Mouse (Mus musculus) urinary bladder, postnatal 25 days (tissue): Measurements from ENCODE around the gene Tcf12.

Experiments used
- DNase-seq: peaks from one replicate; pipeline ENCODE4 v3.0.0; 2022; ENCODE audit warnings: low spot score

Gene Tcf12

DNA sequence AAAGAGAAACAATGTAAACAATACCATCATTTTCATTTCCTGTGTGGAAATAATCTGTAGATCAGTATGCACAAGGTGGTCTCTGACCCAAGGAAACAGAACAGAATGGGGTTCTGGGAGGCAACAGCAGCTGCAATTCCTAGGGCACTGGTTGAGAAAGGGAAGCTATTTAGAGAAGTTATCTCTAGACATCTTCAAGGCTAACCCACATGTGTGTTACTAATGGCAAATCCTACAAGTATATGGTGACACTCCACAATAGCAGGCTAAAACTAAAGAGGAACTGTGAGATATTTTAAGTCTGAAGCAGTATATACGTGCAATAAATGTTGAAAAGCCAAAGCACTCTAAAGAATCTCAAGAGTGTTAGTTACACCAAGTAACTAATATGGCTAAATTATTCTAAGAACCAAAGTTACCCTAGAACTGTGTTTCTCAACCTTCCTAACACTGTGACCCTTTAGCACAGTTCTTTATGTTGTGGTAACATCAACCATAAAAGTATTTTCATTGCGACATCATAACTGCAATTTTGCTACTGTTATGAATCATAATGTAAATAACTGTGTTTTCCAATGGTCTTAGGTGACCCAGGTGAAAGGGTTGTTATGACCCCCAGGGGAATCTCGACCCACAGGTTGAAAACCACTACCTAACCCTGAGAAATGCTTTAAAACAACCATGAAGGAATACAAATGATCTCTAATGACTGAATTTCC is 22.6 kb downstream of the Tcf12 start:
- DNase-seq, result no peak

DNA sequence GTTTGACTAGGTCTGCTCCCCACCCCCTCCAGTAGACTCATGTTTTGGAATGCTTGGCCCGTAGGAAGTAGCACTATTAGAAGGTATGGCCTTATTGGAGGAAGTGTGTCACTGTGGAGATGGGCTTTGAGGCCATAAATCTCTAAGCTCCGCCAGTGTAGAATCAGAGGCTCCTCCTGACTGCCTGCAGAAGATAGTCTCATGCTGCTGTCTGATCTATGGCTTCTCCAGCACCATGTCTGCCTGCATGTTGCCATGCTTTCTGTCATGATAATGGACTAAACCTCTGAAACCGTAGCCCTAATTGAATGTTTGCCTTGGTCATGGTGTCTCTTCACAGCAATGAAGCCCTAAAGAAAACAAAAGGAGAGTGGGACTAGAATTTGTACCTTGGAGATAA is 26.7 kb downstream of the Tcf12 start:
- DNase-seq, result no peak

DNA sequence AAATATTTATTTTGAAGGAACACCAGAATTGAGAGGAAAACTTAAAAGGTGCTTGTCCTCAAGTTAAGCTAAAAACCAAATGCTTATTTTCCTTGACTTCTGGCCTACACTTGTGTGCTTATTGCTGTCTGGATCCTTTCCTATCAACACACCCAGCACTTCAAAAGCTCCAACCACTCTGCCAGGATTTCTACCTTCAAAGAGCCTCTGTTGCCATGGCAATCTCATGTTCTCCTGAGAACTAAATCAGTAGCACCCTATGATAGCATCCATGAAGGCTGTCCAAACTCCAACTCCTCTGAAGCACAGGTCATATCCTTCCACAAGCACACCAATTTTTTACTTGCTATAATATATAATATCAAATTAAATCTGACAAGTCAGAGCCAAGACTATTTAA is 27.5 kb downstream of the Tcf12 start:
- no peak for DNase-seq

DNA sequence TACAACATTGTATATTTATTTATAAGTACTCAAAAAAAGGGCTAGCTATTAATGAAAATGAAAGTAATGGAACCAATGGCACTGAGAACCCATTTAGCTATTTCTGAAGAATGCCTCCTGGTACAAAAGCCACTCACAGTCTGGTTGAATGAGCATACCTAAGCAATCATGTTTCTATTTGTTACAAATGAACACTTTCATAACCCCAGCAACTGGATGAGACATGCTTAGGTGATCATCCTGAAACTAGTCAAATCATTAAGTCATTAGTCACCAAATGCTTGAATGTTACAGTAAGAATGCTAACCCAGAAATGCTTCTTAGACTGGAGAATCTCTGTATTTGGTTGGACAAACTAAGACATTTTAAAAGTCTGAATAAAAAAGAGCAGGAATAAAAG is 35.5 kb downstream of the Tcf12 start:
- DNase-seq, result no peak

DNA sequence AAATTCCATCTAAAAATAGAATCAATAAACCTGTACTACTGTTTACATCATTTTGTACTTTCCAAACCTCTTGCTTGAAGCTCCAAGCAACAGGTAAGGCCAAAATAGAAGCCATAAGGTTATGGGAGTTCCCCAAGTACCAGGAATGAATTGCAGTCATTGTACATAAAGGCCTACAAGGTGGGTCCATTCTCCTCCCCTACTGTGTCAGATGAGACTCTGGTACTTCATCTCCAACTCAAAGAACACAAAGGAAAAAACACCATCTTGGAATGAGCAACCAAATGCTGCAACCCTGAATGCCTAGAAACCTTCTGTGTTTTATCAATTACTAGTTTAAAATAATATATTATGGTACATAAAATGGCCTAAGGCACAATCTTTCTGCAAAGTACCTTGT is 45.5 kb downstream of the Tcf12 start:
- no peak for DNase-seq

DNA sequence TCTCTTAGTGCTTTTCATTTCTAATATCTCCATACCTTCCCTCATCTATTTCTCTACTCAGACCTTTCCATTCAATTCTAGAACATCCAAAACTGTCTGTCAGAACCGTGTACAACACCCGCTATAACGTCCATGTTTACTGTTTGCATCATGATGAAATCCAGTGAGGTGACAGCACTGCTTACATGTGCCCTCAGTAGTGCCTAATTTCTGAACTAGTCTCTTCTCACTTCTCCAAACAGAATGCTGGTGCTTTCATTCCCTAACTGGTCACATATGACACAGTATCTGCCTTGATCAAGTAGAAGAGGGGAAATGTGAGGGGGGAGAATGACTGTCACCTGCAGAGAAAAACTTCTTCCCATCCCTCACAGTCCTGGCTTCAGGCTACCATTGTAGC is 58.5 kb downstream of the Tcf12 start:
- no peak for DNase-seq

DNA sequence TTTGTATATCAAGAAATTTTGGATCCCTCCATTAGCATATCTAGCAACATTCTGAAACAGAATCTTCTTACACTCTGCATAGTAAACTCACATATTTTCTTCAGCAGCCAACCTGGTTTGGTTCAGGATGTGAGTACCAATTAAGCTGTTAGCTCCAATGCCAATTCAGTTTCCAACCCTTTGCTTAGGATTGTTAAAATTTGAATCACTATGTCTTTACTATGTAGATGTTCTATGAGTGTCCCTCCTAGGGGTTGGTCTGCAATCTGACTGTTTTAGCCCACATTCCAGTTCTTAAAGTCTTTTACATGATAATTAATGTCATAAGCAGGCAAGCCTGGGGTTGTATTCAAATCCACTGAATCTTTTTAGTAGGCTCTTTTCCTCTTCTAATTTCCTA is 71.5 kb downstream of the Tcf12 start:
- DNase-seq, result no peak

DNA sequence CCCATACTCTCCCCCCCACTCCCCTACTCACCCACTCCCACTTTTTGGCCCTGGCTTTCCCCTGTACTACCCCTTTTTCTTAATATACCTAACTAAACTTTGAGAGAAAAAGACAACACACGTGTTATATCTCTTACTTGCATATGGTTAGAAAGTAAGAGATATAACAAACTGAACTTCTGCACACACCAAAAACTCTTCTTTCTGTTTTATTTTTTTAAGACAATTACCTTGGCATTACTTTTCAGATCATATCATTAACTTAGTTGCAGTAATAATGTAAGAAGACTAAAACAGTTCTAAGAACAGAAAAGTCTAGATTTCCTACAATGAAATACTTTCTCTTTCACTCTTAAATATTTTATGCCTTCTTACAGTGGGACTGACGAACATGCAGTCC is 72.3 kb downstream of the Tcf12 start:
- no peak for DNase-seq

DNA sequence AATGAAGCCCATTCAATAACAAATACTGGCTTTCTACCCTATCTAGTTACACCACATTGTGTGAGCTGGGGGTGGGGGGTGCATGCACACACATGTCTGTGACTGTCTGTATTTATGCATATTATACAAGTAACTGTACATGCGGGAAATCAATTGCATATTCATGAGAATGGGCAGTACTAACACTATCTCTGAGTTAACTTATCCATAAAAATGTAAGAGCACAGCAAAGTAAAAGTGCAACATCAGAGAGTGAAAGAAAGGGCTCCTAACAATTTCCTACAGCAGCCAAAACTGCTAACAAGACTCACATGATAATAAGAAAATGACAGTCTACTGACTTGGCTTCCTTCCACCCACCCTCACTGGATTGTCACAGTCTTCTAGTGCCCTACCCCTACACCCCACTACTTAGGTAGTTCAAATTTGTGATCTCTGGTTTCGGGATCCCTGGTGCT is 74.6 kb downstream of the Tcf12 start:
- DNase-seq, result no peak

DNA sequence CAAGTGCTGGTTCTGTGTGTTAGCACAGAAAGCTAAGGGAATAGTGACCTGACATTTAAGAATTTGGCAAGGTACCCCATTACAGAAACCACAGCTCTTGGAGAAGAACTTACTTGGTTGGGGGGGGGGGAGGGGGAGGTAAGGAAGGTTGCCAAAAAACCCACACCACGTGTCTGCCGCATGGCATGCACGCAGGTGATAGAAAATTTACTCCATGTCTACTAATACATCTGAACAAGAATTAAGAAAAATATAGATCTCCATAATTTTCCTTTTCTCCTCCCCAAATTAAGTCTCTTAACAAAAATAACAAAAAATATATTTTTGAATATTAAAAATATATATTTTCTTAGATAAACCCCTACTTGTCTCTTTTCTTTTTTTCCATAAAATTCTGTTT is 75.4 kb downstream of the Tcf12 start:
- DNase-seq, result no peak

DNA sequence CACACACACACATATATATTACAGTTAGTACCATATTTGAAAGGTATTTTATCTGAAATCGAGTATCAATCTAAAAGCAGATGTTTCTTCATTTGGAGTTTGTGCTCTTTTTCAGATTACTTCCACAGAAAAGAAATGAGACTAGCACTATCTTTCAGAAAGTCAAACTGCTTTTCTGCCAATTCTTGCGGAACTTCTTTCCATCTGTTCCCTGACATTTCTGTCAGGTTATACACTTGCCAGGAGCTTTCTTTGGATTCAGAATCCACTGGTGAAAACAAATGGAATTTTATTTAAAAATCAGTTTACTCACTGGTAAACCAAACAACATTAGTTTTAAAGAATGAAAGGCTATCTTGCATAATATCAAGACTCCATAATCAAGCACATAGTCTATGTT is 78.4 kb downstream of the Tcf12 start:
- DNase-seq, result no peak

DNA sequence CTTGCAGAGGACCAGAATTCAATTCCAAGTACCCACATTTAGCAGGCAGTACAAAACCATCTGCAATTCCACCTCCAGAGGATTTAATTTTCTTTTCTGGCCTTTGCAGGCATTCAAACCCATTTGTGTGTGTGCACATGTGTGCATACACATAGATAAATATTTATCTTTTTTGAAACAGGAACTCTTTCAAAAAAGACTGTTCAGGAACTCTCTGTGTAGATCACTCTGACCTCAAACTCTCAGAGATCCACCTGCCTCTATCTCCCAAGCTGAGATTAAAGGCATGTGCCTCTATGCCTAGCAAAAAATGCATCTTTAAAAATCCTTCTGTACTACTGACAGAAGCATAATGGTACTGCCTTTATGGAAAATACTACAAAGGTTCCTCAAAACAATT is 81.4 kb downstream of the Tcf12 start:
- DNase-seq, result no peak

DNA sequence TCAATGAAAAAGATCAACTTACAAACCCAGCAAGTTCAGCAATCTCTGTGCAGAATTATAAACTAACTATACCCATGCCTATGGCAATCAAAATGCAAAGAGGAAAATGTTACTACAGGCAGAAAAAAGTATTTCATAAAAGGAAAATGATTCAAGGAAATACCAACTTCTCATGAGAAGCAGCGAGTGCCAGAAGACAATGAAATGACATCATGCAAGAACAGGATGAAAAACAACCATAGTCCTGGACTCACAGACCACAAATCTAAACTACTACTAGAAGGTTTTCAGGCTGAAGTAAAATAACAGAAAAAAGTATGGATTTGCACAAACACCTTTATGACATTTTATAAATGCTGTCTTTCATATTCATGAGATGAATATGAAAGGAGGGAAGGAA is 82.1 kb downstream of the Tcf12 start:
- DNase-seq, result no peak

DNA sequence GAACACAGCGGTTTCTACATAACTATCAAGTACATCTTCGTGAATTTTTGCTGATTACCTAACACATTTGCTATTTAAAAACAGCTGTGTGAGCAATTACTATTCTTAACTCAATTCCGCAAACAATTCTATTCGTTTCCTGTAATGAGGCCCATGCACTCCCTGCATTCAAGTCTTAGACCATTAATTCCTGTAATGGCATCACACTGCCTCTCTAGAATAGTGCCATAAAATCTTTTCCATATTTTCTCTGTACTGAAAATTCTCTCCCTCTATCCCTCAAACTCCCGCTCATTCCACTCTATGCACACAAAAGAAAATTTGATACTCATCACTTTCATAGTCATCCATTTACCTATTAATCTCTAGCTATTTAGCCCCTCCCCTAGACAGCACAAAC is 88.4 kb downstream of the Tcf12 start:
- no peak for DNase-seq

DNA sequence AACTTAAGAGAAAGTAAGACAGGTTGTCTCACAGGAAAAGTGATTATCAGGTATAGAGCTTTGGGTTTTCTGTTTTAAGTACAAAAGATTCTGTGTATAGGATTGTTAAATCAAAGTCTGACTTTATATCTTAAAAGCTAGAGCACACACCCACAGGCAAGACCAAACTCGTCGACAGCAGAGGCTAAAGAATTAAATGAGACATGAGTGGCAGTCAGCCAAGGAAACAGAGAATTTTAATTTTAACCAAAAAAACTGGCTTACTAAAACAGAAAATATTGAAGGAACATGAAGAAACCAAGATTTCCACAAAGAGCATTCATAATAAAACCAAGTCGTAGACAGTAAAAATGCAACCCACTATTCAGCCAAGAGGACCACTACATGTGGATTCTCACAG is 90.2 kb downstream of the Tcf12 start:
- no peak for DNase-seq

DNA sequence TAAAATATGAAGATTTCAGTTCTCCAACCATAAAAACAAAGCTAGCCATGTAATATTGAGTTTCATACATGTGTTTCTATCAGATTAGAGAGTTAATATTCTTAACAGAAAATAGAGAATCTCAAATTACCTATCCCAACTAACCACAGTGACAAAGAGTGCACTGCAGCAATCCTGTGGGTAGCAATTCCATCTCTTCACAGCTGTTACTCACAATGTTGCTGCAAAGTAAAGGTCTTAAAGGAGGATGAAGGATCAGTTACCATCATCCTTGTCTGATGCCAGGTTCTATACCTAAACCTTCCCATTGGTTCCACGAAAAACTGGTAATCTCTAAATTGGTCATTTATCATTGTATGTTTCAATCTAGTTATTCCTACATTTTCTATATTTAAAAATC is 95.7 kb downstream of the Tcf12 start:
- DNase-seq, result no peak

DNA sequence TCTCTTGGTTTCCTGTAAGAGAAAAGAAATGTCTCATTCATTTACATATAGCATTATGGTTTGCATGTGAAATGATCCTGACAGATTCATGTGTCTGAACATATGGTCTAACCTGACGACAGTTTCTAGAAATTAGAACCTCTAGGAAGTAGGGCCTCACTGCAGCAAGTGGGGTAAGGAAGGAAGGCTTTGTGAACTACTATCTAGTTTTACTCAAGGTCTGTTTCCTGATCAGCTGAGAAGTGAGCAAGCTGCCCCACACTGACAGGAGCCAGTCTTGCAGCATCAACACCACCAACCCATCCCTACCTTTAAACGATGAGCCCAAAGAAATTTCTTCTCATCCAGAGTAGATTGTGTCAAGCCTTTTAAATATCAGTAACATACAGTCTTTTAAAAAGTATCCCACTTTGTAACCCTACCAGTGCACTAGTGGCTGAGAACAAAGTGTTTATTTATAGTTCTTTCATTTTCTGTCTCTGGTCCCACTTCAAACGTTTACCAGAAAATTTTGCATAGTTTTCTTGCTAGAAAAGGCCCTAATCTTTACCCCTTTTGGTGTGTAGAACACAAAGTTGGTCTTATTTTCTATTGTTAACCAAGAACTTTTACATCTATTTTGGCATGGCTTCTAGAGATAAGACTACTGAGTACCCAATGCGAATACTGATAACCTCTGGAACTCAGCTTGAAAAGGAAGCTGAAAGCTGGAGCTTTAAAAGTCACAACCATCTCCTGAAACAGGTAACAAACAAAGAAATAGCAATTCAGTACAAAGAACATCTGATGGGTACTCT is 96.9 kb downstream of the Tcf12 start:
- DNase-seq, result no peak

DNA sequence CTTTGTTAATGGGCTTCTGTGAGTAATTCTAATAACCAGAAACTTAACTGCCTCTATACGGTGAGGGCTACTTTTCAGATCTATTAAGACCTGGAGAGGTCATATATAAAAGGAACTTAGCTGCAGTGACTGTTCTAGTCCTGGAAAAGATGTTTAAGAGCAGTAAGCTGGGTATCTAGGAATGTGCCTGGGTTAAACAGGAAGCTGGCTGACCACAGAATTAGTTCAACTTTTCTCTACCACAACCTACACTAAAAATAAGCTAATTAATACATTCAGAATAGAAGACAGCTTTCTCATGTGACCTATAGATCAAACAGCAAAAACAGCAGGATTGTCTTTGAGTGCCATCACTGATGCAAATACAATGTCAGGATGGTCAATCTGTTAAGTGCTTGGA is 98.1 kb downstream of the Tcf12 start:
- DNase-seq, result no peak

DNA sequence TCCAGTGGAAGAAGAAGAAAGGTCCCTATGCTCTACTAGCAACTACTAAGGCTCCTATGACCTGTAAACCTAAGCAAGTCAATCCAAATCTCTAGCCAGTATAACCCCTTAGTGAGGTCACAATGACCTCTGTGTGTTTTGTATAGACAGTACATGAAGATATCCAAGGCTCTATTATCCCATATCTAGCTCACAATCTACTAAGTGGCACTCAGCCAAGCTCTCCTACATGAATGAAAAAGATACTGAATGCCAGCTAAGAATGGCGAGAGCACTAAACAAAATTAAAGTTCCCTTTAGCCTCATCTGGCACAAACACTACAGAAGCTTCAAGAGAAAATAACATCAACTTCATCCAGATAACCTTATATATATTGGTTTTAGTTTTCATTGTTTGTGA is 103.0 kb downstream of the Tcf12 start:
- DNase-seq, result no peak

DNA sequence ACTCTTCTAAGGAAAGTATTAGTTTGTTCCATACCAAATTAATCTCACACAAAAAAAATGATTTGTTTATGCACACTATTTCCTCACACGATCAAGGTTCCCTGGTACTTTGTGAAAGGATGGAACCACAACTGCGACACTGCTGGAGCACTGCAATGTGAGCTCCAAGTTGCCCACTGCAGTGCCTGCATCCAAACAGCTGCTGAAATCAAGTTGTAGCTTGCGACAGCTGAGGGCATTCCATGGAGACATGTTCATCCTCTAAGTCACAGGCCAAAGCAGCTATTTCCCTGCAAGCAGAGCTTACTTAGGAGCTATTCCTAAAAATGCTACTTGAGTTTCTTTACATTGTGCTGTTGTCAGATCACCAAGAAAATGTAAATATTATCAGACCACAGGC is 120.5 kb downstream of the Tcf12 start:
- DNase-seq, result no peak

DNA sequence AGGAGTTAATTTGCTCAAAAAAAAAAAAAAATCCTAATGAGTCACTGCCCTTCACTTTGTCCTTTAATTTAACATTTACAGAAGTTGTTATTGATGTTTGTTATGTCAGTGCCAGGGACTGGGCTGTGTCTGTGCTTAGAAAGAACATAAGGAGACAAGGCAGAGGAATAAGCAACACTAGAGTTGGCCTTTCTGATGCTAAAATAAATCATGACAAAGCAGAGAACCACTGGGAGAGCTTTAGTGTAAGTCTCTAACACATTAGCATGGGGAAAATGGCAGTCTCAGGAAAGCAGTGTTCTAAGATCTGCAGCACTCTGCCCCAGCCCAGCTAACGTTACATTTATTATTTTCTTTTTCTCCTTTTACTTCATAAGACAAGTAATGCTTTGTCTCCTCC is 121.3 kb downstream of the Tcf12 start:
- DNase-seq, result no peak

DNA sequence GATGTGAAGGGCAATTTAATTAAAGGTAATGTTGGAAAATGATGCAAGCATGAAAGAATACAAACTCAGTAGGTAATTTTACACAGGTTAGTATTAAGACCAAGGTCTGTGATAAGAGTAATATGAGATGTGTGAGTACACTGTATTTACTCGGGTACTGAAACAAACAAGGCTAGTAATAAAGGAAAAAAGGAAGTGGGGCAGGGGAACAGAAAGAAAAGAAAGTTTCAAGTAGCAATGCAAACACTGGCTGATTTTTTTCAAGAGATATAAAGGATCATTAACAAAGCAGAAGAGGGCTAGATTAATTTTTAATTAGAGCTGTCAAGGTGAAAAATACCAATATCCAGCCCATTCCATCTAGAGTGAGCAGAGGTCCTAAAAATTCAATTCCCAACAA is 122.0 kb downstream of the Tcf12 start:
- no peak for DNase-seq

DNA sequence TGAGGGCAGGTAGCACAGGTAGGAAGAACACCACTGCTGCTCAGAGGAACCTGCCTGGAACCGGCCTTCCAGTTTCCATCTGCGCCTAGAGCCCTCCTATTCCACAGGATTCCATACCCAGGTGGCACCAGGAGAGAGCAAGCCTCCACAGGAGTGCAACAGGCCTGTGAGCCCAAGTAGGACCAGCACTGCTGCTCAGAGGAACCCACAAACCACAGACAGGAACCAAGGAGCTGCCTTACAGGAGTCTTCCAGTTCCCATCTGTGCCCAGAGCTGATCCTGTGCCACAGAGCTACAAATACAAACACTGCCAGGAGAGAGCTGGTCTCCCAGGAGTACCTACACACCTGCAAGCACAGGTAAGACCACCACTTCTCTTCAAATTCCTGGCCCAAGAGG is 125.0 kb downstream of the Tcf12 start:
- no peak for DNase-seq

DNA sequence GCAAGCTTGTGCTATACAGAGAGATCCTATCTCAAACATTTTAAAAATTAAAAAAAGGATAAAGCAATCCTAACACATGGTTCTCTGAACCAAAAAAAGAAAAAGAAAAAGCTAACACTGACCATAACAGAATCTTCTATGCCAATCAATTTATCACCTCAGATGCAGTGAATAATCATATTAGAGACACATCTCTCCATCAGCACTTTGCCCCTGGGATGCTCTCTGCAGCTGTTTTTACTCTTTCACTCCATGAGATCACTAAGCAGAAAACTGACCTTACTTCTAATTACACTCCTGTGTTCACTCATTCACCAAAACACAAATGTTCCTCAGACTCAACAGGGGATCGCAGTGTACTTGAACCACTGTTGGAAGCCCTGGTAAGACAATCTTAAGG is 128.8 kb downstream of the Tcf12 start:
- DNase-seq, result no peak
